In genomic region chr7:27330709-27331540, GRCm38 (mm10) we compare ENCODE assay signal across 8 mouse cellular contexts. TPM values are rescaled to one million over a fixed set of nuclear protein-coding genes. Genes with fewer than 3 reads are reported as not detected.
DNase-seq lines count a peak whose midpoint lies in the region; TF ChIP-seq lines count a peak whose summit lies in the region.

No protein-coding gene starts in this region.

- peak overlapping the region; percentile 95 for H3K27ac ChIP-seq in ES-Bruce4 (ENCODE audit: insufficient read depth, low read length)
- H3K27ac ChIP-seq in bone marrow, adult 2 months (ENCODE audit: control insufficient read depth, insufficient read depth, low read depth, low read length, poor library complexity) = peak overlapping the region; percentile 39; the same call in 1 of the 2 replicates
- H3K27ac ChIP-seq in forebrain, embryonic 10.5 days = no peak overlapping the region; the same call in 1 of the 2 replicates
- H3K27ac ChIP-seq in macrophage = no peak overlapping the region

- TF ChIP-seq POLR2A in ES-Bruce4 (IDR thresholded peaks at IDR 0.05; ENCODE audit: insufficient read depth, low read length) = peak; percentile 8
- no peak for TF ChIP-seq POLR2A in bone marrow, adult 2 months (IDR thresholded peaks at IDR 0.05; ENCODE audit: borderline replicate concordance, control insufficient read depth, low read depth, low read length)

- peak; percentile 71; the same call in 1 of the 2 replicates for TF ChIP-seq EP300 in ES-Bruce4 (IDR thresholded peaks at IDR 0.05; ENCODE audit: insufficient read depth, low read depth, low read length)

- no peaks in the 10 kb centered on the region for H3K79me2 ChIP-seq in macrophage (ENCODE audit: inconsistent target)

- no peaks in the 10 kb centered on the region for H3K9me3 ChIP-seq in ES-Bruce4 (replicated peaks; ENCODE audit: control insufficient read depth, insufficient read depth, low read length, poor library complexity, severe bottlenecking)
- no peaks in the 10 kb centered on the region for H3K9me3 ChIP-seq in forebrain, embryonic 10.5 days

- H3K36me3 ChIP-seq in ES-Bruce4 (ENCODE audit: control insufficient read depth, insufficient read depth, low read length, poor library complexity, severe bottlenecking) (no peaks in the 10 kb centered on the region), macrophage (ENCODE audit: inconsistent target) (no peaks in the 10 kb centered on the region)
- 0 out of 2 replicates have a peak, but pooled peaks cover 7% of the 10 kb centered on the region for H3K36me3 ChIP-seq in forebrain, embryonic 10.5 days (replicated peaks)

- no peaks in the 10 kb centered on the region for H3K27me3 ChIP-seq in ES-Bruce4 (ENCODE audit: control insufficient read depth, insufficient read depth, low read length, poor library complexity, severe bottlenecking)
- peaks cover 100% of the 10 kb centered on the region for H3K27me3 ChIP-seq in forebrain, embryonic 10.5 days (ENCODE audit: poor library complexity, severe bottlenecking)

- H3K9ac ChIP-seq in ES-Bruce4 (ENCODE audit: low read depth, poor library complexity, severe bottlenecking) = peak overlapping the region; percentile 91

- peaks cover 8% of the 10 kb centered on the region for H3K4me1 ChIP-seq in ES-Bruce4 (ENCODE audit: control insufficient read depth, insufficient read depth, low read length)
- peaks cover 1% of the 10 kb centered on the region; the same call in 1 of the 2 replicates for H3K4me1 ChIP-seq in bone marrow, adult 2 months (ENCODE audit: control insufficient read depth, insufficient read depth, low read length)
- peaks cover 71% of the 10 kb centered on the region for H3K4me1 ChIP-seq in forebrain, embryonic 10.5 days

- no peak for TF ChIP-seq CTCF in ES-Bruce4 (IDR thresholded peaks at IDR 0.05; ENCODE audit: low read depth, low read length)
- no peak for TF ChIP-seq CTCF in bone marrow, adult 2 months (IDR thresholded peaks at IDR 0.05; ENCODE audit: control insufficient read depth, insufficient read depth, low read length)

- intact Hi-C loops in heart, postnatal 25 days (cut with DNase I) = no loop called here

- under 1% methylated on average over 39 of the region's 39 CpGs for WGBS in bone marrow, adult 2 months
- under 1% methylated on average over 39 of the region's 39 CpGs for WGBS in forebrain, embryonic 10.5 days
- under 1% methylated on average over 38 of the region's 39 CpGs for WGBS in macrophage (ENCODE audit: missing documents)

- DNase-seq in forebrain, embryonic 10.5 days (ENCODE audit: extremely low spot score, low spot score) = peak; percentile 79
- peak; percentile 98 for DNase-seq in heart, postnatal 25 days (ENCODE audit: low spot score)
- peak; percentile 77 for DNase-seq in layer of hippocampus, adult 9-11 months
- DNase-seq in retina, postnatal 1 day = peak; percentile 86
- DNase-seq in urinary bladder, postnatal 14 days (ENCODE audit: low spot score) = peak; percentile 98

- H3K4me3 ChIP-seq in ES-Bruce4 (ENCODE audit: low read depth, low read length) (peak overlapping the region; percentile 72), macrophage (ENCODE audit: inconsistent target) (peak overlapping the region; percentile 38)
- H3K4me3 ChIP-seq in bone marrow, adult 2 months (replicated peaks; ENCODE audit: control insufficient read depth, low read depth, low read length) = peak overlapping the region; percentile 53
- H3K4me3 ChIP-seq in forebrain, embryonic 10.5 days = peak overlapping the region; percentile 54

RNA-seq across cellular contexts. Expression of gene Ltbp4, which starts 6.6 kb away (rescaled TPM):
- polyA plus RNA-seq in ES-Bruce4 (2011; ENCODE audit: insufficient read depth, insufficient read length, low read depth, missing spikeins) (66.8 and 72.5 TPM in 2 replicates), macrophage (2018) (not detected in 3 replicates)
- polyA plus RNA-seq in bone marrow, adult 2 months (2011; ENCODE audit: insufficient read depth, insufficient read length, low replicate concordance, missing spikeins) = 1.3 and 5.8 TPM in 2 replicates
- polyA plus RNA-seq in forebrain, embryonic 10.5 days (2016; fragmentation: Nextera tagmentation; extraction: Ambion mirVana) = 8.5 and 11.1 TPM in 2 replicates
- 100 to 1,000 TPM; 210 to 247 TPM for total RNA-seq in heart, postnatal 25 days (2021)
- total RNA-seq in macrophage (2018; cell fraction: chromatin; rRNA removed) = 1 to 10 TPM in 2 of 26 experiments, under 1 TPM in 4, not detected in 20; 0.13 to 3.4 (median 0.23) TPM
- under 1 TPM in 5 of 26 experiments, not detected in 21; 0.03 to 0.21 (median 0.05) TPM for total RNA-seq in macrophage (2018; cell fraction: cytosol; rRNA removed)
- under 1 TPM in 3 of 26 experiments, not detected in 23; 0.12 to 0.45 (median 0.16) TPM for total RNA-seq in macrophage (2018; cell fraction: nucleus; rRNA removed)

RNA-seq across cellular contexts. Expression of gene Shkbp1, which starts 24.9 kb away (rescaled TPM):
- 43.6 and 44.5 TPM in 2 replicates for polyA plus RNA-seq in ES-Bruce4 (2011; ENCODE audit: insufficient read depth, insufficient read length, low read depth, missing spikeins)
- 44.6 and 80.0 TPM in 2 replicates for polyA plus RNA-seq in bone marrow, adult 2 months (2011; ENCODE audit: insufficient read depth, insufficient read length, low replicate concordance, missing spikeins)
- 62.4 and 67.7 TPM in 2 replicates for polyA plus RNA-seq in forebrain, embryonic 10.5 days (2016; fragmentation: Nextera tagmentation; extraction: Ambion mirVana)
- 1 to 10 TPM; 6.4 to 8.2 TPM for total RNA-seq in heart, postnatal 25 days (2021)
- 100 to 1,000 TPM in 14 of 26 experiments, 10 to 100 TPM in 12; 21.9 to 181 (median 105) TPM for total RNA-seq in macrophage (2018; cell fraction: chromatin; rRNA removed)
- 10 to 100 TPM; 27.5 to 54.3 (median 40.4) TPM for total RNA-seq in macrophage (2018; cell fraction: cytosol; rRNA removed)
- total RNA-seq in macrophage (2018; cell fraction: nucleus; rRNA removed) = 10 to 100 TPM; 18.9 to 95.8 (median 65.3) TPM
- 21.9 to 44.4 TPM (median 32.6 TPM) in 3 replicates for polyA plus RNA-seq in macrophage (2018)

RNA-seq across cellular contexts. Expression of gene Gm20479, which starts 26.3 kb away (rescaled TPM):
- polyA plus RNA-seq in ES-Bruce4 (2011; ENCODE audit: insufficient read depth, insufficient read length, low read depth, missing spikeins) = 15.8 and 17.1 TPM in 2 replicates
- polyA plus RNA-seq in bone marrow, adult 2 months (2011; ENCODE audit: insufficient read depth, insufficient read length, low replicate concordance, missing spikeins) = not detected in 2 replicates
- polyA plus RNA-seq in forebrain, embryonic 10.5 days (2016; fragmentation: Nextera tagmentation; extraction: Ambion mirVana) = 1.4 TPM in 1 of 2 replicates, not detected in the other
- total RNA-seq in heart, postnatal 25 days (2021) = not detected
- total RNA-seq in macrophage (2018; cell fraction: chromatin; rRNA removed) = 1 to 10 TPM in 7 of 26 experiments, not detected in 19; 2.3 to 7.7 (median 4.9) TPM
- total RNA-seq in macrophage (2018; cell fraction: cytosol; rRNA removed) = 1 to 10 TPM in 5 of 26 experiments, under 1 TPM in 8, not detected in 13; 0.41 to 1.7 (median 0.71) TPM
- 1 to 10 TPM in 6 of 26 experiments, not detected in 20; 2.4 to 4.1 (median 3.5) TPM for total RNA-seq in macrophage (2018; cell fraction: nucleus; rRNA removed)
- 0.64 to 1.2 TPM in 2 of 3 replicates, not detected in the other for polyA plus RNA-seq in macrophage (2018)

Comparison
In these comparisons a context has a peak if more than half of its experiments do, and no peak if none do; other contexts are left out.
1. H3K27ac ChIP-seq: peak in ES-Bruce4 (single experiment) and bone marrow, adult 2 months (single experiment); none in forebrain, embryonic 10.5 days (single experiment) and macrophage (single experiment).
2. Peak in every context shown above with its lines, with median percentiles within 50 percentile points of each other: H3K4me3 ChIP-seq and DNase-seq.